Mouse (Mus musculus): ENCODE measurements around the gene Capn11.

The Capn11 gene

GRCm38 (mm10) chr17:45659225-45659624 is at the start of gene Capn11:
TSS of gene Capn11 (minus strand) at chr17:45659325.
- no peak for DNase-seq

GRCm38 (mm10) chr17:45708179-45708578 is 49.1 kb upstream of the Capn11 start:
- no peak for DNase-seq

- no peak for DNase-seq
These were observed 48.3 kb upstream of the Capn11 start for GRCm38 (mm10) chr17:45707376-45707775.

- no peak for DNase-seq
These were observed 47.7 kb upstream of the Capn11 start for GRCm38 (mm10) chr17:45706796-45707195.

- no peak for DNase-seq
These were observed 44.1 kb upstream of the Capn11 start for GRCm38 (mm10) chr17:45703187-45703586.

- no peak for DNase-seq
These were observed 43.1 kb upstream of the Capn11 start for GRCm38 (mm10) chr17:45702254-45702653.

GRCm38 (mm10) chr17:45701236-45701591 is 42.1 kb upstream of the Capn11 start:
- DNase-seq = no peak

- DNase-seq = no peak
These were observed 41.5 kb upstream of the Capn11 start for GRCm38 (mm10) chr17:45700496-45701235.

GRCm38 (mm10) chr17:45699039-45699740 is 40.1 kb upstream of the Capn11 start:
- no peak for DNase-seq

GRCm38 (mm10) chr17:45698368-45698767 is 39.2 kb upstream of the Capn11 start:
- DNase-seq = no peak

GRCm38 (mm10) chr17:45696981-45697380 is 37.9 kb upstream of the Capn11 start:
- DNase-seq = no peak

GRCm38 (mm10) chr17:45695227-45696120 is 36.3 kb upstream of the Capn11 start:
- no peak for DNase-seq

- no peak for DNase-seq
These were observed 34.9 kb upstream of the Capn11 start for GRCm38 (mm10) chr17:45693812-45694565.

GRCm38 (mm10) chr17:45692159-45692558 is 33.0 kb upstream of the Capn11 start:
- DNase-seq = no peak

- DNase-seq = no peak
These were observed 30.9 kb upstream of the Capn11 start for GRCm38 (mm10) chr17:45690044-45690443.

- no peak for DNase-seq
These were observed 30.0 kb upstream of the Capn11 start for GRCm38 (mm10) chr17:45689120-45689519.

- DNase-seq = no peak
These were observed 27.6 kb upstream of the Capn11 start, which contains the start of gene Tmem63b for GRCm38 (mm10) chr17:45686716-45687115. TSS of gene Tmem63b (minus strand) at chr17:45686905.

- DNase-seq = peak; percentile 88
These were observed 27.0 kb upstream of the Capn11 start, which contains the start of gene Mrpl14 for GRCm38 (mm10) chr17:45686093-45686619. TSS of gene Mrpl14 (plus strand) at chr17:45686322.

GRCm38 (mm10) chr17:45685171-45686092 is 26.3 kb upstream of the Capn11 start:
- no peak for DNase-seq

GRCm38 (mm10) chr17:45684667-45685131 is 25.6 kb upstream of the Capn11 start:
- DNase-seq = peak; percentile 72

GRCm38 (mm10) chr17:45682843-45683242 is 23.7 kb upstream of the Capn11 start:
- no peak for DNase-seq

Data from cerebellum, adult 9-11 months (tissue).